Mouse (Mus musculus): Measurements from ENCODE around the gene Arf3. TPM values are rescaled to one million over a fixed set of nuclear protein-coding genes. Genes with fewer than 3 reads are reported as not detected.

The Arf3 gene
- polyA plus RNA-seq, 2 experiments: 6.6 to 16.4 TPM

- DNase-seq (ENCODE audit: low read depth in 3 of 3, low spot score in 3 of 3): no peak
- Histone ChIP-seq H3K4me1 (replicated peaks; ENCODE audit: control insufficient read depth in 2 of 2, insufficient read depth in 2 of 2, low read length in 1 of 2) (no peaks in the 10 kb centered on the region; a peak in 1 of 4 replicates), H3K36me3 (replicated peaks; ENCODE audit: control insufficient read depth, insufficient read depth, low read depth) (peaks cover 15% of the 10 kb centered on the region), H3K27me3 (ENCODE audit: control insufficient read depth, insufficient read depth, low read length) (peaks cover 70% of the 10 kb centered on the region), H3K27ac (no peak overlapping the region), H3K4me2 (ENCODE audit: low read depth) (peak overlapping the region; percentile 25; the same call in 1 of the 2 replicates), H3K4me3 (ENCODE audit: insufficient read depth in 1 of 2, low read depth in 2 of 2, low read length in 2 of 2) (no peak overlapping the region), H3K9me3 (ENCODE audit: control insufficient read depth, low read length) (no peaks in the 10 kb centered on the region), H3K9ac (replicated peaks) (no peak overlapping the region)
- ATAC-seq (ENCODE audit: insufficient read depth): no peak
- TF ChIP-seq EP300 (IDR thresholded peaks at IDR 0.05; ENCODE audit: low read depth) (no peak), CTCF (IDR thresholded peaks at IDR 0.05; ENCODE audit: low read depth) (no peak)
- WGBS (ENCODE audit: insufficient replicate concordance): 3% methylated on average over 30 of the region's 34 CpGs
These were observed 45.1 kb upstream of the Arf3 start for GRCm38 (mm10) chr15:98807895-98808650.

DNA sequence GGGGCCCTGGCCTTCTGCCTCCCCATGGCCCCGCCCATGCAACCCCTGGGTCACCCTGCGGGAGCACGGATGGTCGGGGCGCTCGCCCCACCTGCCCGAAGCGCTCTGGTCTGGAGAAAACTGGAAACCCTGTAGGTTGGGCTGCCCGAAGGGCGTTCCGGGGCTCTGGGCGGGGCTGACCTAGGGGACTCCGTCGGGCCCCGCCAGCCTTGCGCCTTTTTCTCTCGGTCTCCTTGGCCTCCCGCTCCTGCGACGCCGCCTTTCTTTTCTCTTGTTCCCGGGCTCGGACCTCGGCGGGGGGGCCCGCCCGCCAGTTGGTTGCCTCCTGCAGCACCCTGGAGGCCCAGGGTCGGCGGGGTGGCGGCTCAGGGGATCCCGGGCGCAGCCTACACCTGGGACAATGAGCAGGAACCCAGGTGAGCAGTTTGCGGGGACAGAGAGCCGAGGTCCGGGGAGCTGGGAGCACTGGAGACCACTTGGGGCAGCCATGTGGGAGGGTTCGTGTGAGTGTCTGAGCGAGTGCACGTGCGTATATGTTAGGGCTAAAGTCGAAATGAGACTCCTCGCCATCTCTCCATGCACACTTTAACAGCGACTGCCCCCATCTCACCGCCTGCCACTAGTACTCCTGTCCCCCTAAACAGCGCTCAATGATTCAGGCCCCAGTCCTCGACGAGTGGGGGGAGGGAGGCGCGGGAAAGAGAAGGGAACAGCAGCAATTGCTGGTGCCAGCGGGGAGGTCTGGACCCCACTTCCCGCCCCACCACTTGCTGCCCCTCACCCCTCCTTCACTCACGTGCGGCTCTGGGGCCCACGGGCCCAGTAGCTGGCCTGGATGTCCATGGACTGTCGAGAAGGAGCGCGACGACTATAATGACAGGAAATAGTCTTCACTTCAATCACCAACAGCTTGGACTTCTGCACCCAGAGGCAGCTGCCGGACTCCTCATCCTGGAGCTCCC lies 44.1 kb upstream of the Arf3 start:
- Histone ChIP-seq H3K27ac (no peak overlapping the region), H3K4me3 (ENCODE audit: insufficient read depth in 1 of 2, low read depth in 2 of 2, low read length in 2 of 2) (peak overlapping the region in 1 of 2 experiments; percentile 31; a peak in 2 of 4 replicates), H3K36me3 (replicated peaks; ENCODE audit: control insufficient read depth, insufficient read depth, low read depth) (peaks cover 7% of the 10 kb centered on the region), H3K27me3 (ENCODE audit: control insufficient read depth, insufficient read depth, low read length) (peaks cover 79% of the 10 kb centered on the region), H3K4me1 (replicated peaks; ENCODE audit: control insufficient read depth in 2 of 2, insufficient read depth in 2 of 2, low read length in 1 of 2) (no peaks in the 10 kb centered on the region; a peak in 1 of 4 replicates), H3K9ac (replicated peaks) (no peak overlapping the region), H3K4me2 (ENCODE audit: low read depth) (peak overlapping the region; percentile 46), H3K9me3 (ENCODE audit: control insufficient read depth, low read length) (no peaks in the 10 kb centered on the region)
- TF ChIP-seq CTCF (IDR thresholded peaks at IDR 0.05; ENCODE audit: low read depth) (no peak), EP300 (IDR thresholded peaks at IDR 0.05; ENCODE audit: low read depth) (no peak)
- DNase-seq (ENCODE audit: low read depth in 3 of 3, low spot score in 3 of 3) (no peak), ATAC-seq (ENCODE audit: insufficient read depth) (peak; percentile 29; the same call in 1 of the 2 replicates)
- 2% methylated on average over 52 of the region's 58 CpGs for WGBS (ENCODE audit: insufficient replicate concordance)

- Histone ChIP-seq H3K4me2 (ENCODE audit: low read depth) (peak overlapping the region; percentile 46), H3K9ac (replicated peaks) (no peak overlapping the region), H3K4me1 (replicated peaks; ENCODE audit: control insufficient read depth in 2 of 2, insufficient read depth in 2 of 2, low read length in 1 of 2) (no peaks in the 10 kb centered on the region; a peak in 1 of 4 replicates), H3K4me3 (ENCODE audit: insufficient read depth in 1 of 2, low read depth in 2 of 2, low read length in 2 of 2) (peak overlapping the region in 1 of 2 experiments; percentile 31; a peak in 1 of 4 replicates), H3K36me3 (replicated peaks; ENCODE audit: control insufficient read depth, insufficient read depth, low read depth) (peaks cover 5% of the 10 kb centered on the region), H3K9me3 (ENCODE audit: control insufficient read depth, low read length) (no peaks in the 10 kb centered on the region), H3K27me3 (ENCODE audit: control insufficient read depth, insufficient read depth, low read length) (peaks cover 87% of the 10 kb centered on the region), H3K27ac (no peak overlapping the region)
- DNase-seq (ENCODE audit: low read depth in 3 of 3, low spot score in 3 of 3) (no peak), ATAC-seq (ENCODE audit: insufficient read depth) (peak; percentile 12; the same call in 1 of the 2 replicates)
- WGBS (ENCODE audit: insufficient replicate concordance): 12% methylated on average over 30 of the region's 30 CpGs
- TF ChIP-seq EP300 (IDR thresholded peaks at IDR 0.05; ENCODE audit: low read depth): no peak
- TF ChIP-seq CTCF (IDR thresholded peaks at IDR 0.05; ENCODE audit: low read depth): no peak; the same call in 1 of the 2 replicates
These were observed 43.2 kb upstream of the Arf3 start for GRCm38 (mm10) chr15:98806071-98806808.

GRCm38 (mm10) chr15:98805324-98806040 lies 42.5 kb upstream of the Arf3 start:
- Histone ChIP-seq H3K4me2 (ENCODE audit: low read depth) (peak overlapping the region; percentile 56), H3K27me3 (ENCODE audit: control insufficient read depth, insufficient read depth, low read length) (peaks cover 95% of the 10 kb centered on the region), H3K9ac (replicated peaks) (no peak overlapping the region), H3K4me3 (ENCODE audit: insufficient read depth in 1 of 2, low read depth in 2 of 2, low read length in 2 of 2) (peak overlapping the region in 1 of 2 experiments; percentile 34; a peak in 2 of 4 replicates), H3K9me3 (ENCODE audit: control insufficient read depth, low read length) (no peaks in the 10 kb centered on the region), H3K27ac (no peak overlapping the region), H3K36me3 (replicated peaks; ENCODE audit: control insufficient read depth, insufficient read depth, low read depth) (no peaks in the 10 kb centered on the region), H3K4me1 (replicated peaks; ENCODE audit: control insufficient read depth in 2 of 2, insufficient read depth in 2 of 2, low read length in 1 of 2) (no peaks in the 10 kb centered on the region; a peak in 1 of 4 replicates)
- WGBS (ENCODE audit: insufficient replicate concordance): under 1% methylated on average over 64 of the region's 64 CpGs
- peak; percentile 74 for TF ChIP-seq CTCF (IDR thresholded peaks at IDR 0.05; ENCODE audit: low read depth)
- TF ChIP-seq EP300 (IDR thresholded peaks at IDR 0.05; ENCODE audit: low read depth): no peak
- no peak for ATAC-seq (ENCODE audit: insufficient read depth)
- no peak for DNase-seq (ENCODE audit: low read depth in 3 of 3, low spot score in 3 of 3)
